Mouse (Mus musculus) bone marrow macrophage, adult 2 months (primary cell): ENCODE results near the gene Actr1b.

Experiments used
- CTCF ChIP-seq: IDR thresholded peaks from 2 replicates; pipeline ENCODE4 v1.5.1; 2012; ENCODE audit warnings: low read depth, mild to moderate bottlenecking, low read length, moderate library complexity
- POLR2A ChIP-seq: IDR thresholded peaks from 2 replicates; pipeline ENCODE4 v1.6.1; 2012; ENCODE audit warnings: mild to moderate bottlenecking, low read depth, low read length, borderline replicate concordance

DNA sequence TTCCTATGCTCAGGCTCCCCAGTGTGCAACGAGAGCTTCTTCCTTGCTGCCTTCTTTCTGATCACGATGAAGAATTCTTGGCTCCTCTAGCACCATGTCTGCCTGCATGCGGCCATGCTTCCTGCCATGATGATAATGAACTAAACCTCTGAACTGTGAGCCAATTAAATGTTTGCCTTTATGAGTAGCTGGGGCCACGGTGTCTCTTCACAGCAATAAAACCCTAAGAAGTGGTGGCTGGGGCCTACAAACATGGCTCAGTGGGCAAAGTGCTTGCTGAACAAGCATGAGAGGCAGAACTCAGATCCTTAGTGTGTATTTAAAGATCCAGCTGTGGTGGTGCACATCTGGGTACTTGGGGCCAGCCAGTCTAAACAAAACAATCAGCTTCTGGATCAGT, 48.3 kb downstream of the Actr1b start:
- TF ChIP-seq CTCF (no peak), POLR2A (no peak)
